Mouse (Mus musculus) liver, embryonic 14.5 days (tissue): ENCODE data around the gene Calcb. TPM values are rescaled to one million over a fixed set of nuclear protein-coding genes. Genes with fewer than 3 reads are reported as not detected.
"Not testable (repeated sequence)": the region's sequence is repeated elsewhere in the genome, so short reads cannot be mapped to it uniquely, and the experiment has no call there.

Source experiments
- ATAC-seq: fragments of 200-750 bp; cut with Nextera tagmentation; 2 replicates; pipeline ENCODE4 v1.8.0; 2017; ENCODE audit warnings: moderate number of reproducible peaks, mild to moderate bottlenecking, moderate library complexity; ENCODE audit not compliant: insufficient read depth
- DNase-seq, 3 experiments: peaks; one replicate each; pipeline ENCODE4 v3.0.0-alpha.2; 2012 to 2013; ENCODE audit warnings: low read depth in 3 of 3, low spot score in 3 of 3
- H3K27ac ChIP-seq: fragments of 300-500 bp; sonication (generic); 2 replicates; pipeline ENCODE4 v1.5.1; 2014; ENCODE audit warnings: moderate library complexity, mild to moderate bottlenecking, control low read depth, inconsistent platforms
- H3K27me3 ChIP-seq: fragments of 300-500 bp; sonication (generic); 2 replicates; pipeline ENCODE4 v1.6.1; 2014; ENCODE audit warnings: mild to moderate bottlenecking, low read length, moderate library complexity; ENCODE audit not compliant: control insufficient read depth, insufficient read depth
- H3K36me3 ChIP-seq: fragments of 300-500 bp; sonication (generic); replicated peaks from 2 replicates; pipeline ENCODE4 v1.6.1; 2014; ENCODE audit warnings: low read depth; ENCODE audit not compliant: control insufficient read depth, insufficient read depth
- H3K4me1 ChIP-seq, 2 experiments: fragments of 200-500 bp in 1 of 2; fragments of 300-500 bp in 1 of 2; sonication (generic) in 1 of 2; replicated peaks; 2 replicates each; pipeline ENCODE4 v1.6.1; 2012 to 2014; ENCODE audit warnings: antibody characterized with exemption in 1 of 2, inconsistent platforms in 1 of 2, low read length in 1 of 2; ENCODE audit not compliant: control insufficient read depth in 2 of 2, insufficient read depth in 2 of 2
- H3K4me2 ChIP-seq: fragments of 300-500 bp; sonication (generic); 2 replicates; pipeline ENCODE4 v1.6.1; 2014; ENCODE audit warnings: low read depth, mild to moderate bottlenecking, control low read depth, moderate library complexity
- H3K4me3 ChIP-seq, 2 experiments: fragments of 200-500 bp in 1 of 2; fragments of 300-500 bp in 1 of 2; sonication (generic) in 1 of 2; 2 replicates each; pipeline ENCODE4 v1.5.1; 2012 to 2014; ENCODE audit warnings: low read depth in 2 of 2, low read length in 2 of 2, mild to moderate bottlenecking in 2 of 2, control low read depth in 1 of 2, inconsistent platforms in 1 of 2, moderate library complexity in 1 of 2; ENCODE audit not compliant: insufficient read depth in 1 of 2
- H3K9ac ChIP-seq: fragments of 300-500 bp; sonication (generic); replicated peaks from 2 replicates; pipeline ENCODE4 v1.6.1; 2014; ENCODE audit warnings: mild to moderate bottlenecking, control low read depth, moderate library complexity
- H3K9me3 ChIP-seq: fragments of 300-500 bp; sonication (generic); 2 replicates; pipeline ENCODE4 v1.6.1; 2016; ENCODE audit warnings: low read length, mixed read lengths; ENCODE audit not compliant: control insufficient read depth
- CTCF ChIP-seq: IDR thresholded peaks from 2 replicates; pipeline ENCODE4 v1.5.1; 2016; ENCODE audit warnings: antibody characterized with exemption, low read depth, control low read depth
- EP300 ChIP-seq: IDR thresholded peaks from 2 replicates; pipeline ENCODE4 v1.6.1; 2016; ENCODE audit warnings: antibody characterized with exemption, low read depth
- WGBS: fragments of 180-500 bp; shearing (Covaris S2); extraction: QIAGEN DNeasy Blood & Tissue Kit; methylation state at CpG from one replicate; pipeline ENCODE4 v1.1.7; 2014; ENCODE audit not compliant: insufficient replicate concordance; 5-methylcytosine and 5-hydroxymethylcytosine counted together
- polyA plus RNA-seq, 2 experiments: library from polyadenylated mRNA; depleted of rRNA in 1 of 2; stranded (reverse) in 1 of 2; unstranded in 1 of 2; fragments of >200 nt; fragmentation: Nextera tagmentation in 1 of 2; extraction: Ambion mirVana in 1 of 2; gene quantifications; 2 replicates each; pipeline versions ENCODE4 v1.2.1 to v1.2.3; 2012 to 2014

Calcb gene
- polyA plus RNA-seq, 2 experiments = not detected

DNA sequence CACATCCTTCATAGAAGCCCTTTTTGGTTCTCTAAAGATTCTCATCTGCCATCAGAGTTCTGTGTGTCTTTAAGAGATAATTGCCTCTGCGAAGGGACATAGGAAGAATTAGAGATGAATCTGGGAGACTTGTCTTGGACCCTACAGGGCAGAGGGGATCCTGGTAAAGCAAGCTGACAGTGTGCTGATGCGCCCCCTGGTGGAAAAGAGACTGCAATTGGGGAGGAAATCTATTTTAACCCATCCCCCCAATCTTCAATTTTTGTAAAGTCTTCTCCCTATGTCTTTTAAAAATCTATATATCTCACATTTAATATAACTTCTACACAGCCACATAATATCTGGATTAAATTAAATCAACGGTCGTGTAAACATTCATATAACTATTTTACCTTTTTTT is 11.3 kb downstream of the Calcb start:
- not testable (repeated sequence) for H3K27ac ChIP-seq, DNase-seq, ATAC-seq, H3K4me1 ChIP-seq, H3K27me3 ChIP-seq, H3K9ac ChIP-seq, H3K9me3 ChIP-seq, H3K36me3 ChIP-seq, H3K4me2 ChIP-seq, H3K4me3 ChIP-seq
- TF ChIP-seq CTCF = peak; percentile 44
- 41% methylated on average over 4 of the region's 4 CpGs for WGBS

DNA sequence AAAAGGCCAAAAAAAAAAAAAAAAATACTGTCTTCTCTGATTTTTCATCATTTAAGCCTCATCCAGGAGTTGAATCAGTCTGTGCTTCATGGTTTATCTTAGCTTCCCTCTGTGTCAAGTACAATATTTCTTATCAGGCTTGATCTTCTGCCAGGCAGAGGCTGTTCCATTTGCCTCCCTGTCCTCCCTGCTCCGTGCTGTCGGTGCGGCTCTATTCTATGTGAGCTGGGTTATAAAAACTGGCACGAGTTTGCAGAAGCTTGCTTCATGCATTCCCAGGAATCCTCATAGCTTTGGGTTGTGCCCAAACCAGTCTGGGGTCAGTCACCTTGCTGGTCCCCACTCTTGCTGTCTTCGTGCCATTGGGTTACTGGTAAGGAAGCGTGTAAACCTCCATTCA is 12.7 kb downstream of the Calcb start:
- H3K4me1 ChIP-seq = no peaks in the 10 kb centered on the region
- no peaks in the 10 kb centered on the region for H3K27me3 ChIP-seq
- no peak overlapping the region for H3K27ac ChIP-seq
- no peaks in the 10 kb centered on the region for H3K9me3 ChIP-seq
- H3K4me2 ChIP-seq = no peak overlapping the region
- ATAC-seq (no peak), DNase-seq (no peak)
- H3K9ac ChIP-seq = no peak overlapping the region
- no peak overlapping the region for H3K4me3 ChIP-seq
- no peak for TF ChIP-seq CTCF
- WGBS = 55% methylated on average over 6 of the region's 6 CpGs
- H3K36me3 ChIP-seq = no peaks in the 10 kb centered on the region

DNA sequence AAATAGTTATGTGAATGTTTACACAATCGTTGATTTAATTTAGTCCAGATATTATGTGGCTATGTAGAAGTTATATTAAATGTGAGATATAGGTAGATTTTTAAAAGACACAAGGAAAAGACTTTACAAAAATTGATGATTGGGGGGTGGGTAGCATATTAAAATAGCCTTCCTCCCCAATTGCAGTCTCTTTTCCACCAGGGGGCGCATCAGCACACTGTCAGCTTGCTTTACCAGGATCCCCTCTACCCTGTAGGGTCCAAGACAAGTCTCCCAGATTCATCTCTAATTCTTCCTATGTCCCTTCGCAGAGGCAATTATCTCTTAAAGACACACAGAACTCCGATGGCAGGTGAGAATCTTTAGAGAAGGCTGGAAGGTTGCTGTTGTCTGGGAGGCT is 13.3 kb downstream of the Calcb start:
- DNase-seq, ATAC-seq, H3K4me2 ChIP-seq, H3K4me1 ChIP-seq, H3K27me3 ChIP-seq, H3K4me3 ChIP-seq, H3K9ac ChIP-seq, H3K9me3 ChIP-seq, H3K27ac ChIP-seq, H3K36me3 ChIP-seq: not testable (repeated sequence)
- peak; percentile 34; the same call in 1 of the 2 replicates for TF ChIP-seq CTCF
- 26% methylated on average over 4 of the region's 4 CpGs for WGBS

DNA sequence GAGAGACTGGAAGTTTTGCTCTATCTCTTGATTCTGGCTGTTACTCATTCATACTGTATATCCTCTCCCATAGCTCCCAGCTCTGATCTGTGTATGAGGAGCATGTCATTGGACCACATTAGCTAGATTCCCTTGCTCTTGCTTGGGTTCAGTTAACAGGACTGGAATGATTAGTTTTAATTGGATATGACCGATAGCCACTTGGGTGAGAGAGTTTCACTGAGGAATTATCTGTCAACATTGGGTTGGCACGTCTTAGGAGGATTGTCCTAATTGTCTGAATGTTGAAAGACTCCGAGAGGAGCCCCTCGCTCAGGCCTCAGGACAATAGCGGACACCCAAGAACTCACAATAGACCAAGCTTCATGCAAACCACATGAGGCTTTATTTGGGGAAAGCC is 17.8 kb downstream of the Calcb start:
- Histone ChIP-seq H3K27me3 (no peaks in the 10 kb centered on the region), H3K27ac (no peak overlapping the region), H3K4me1 (no peaks in the 10 kb centered on the region), H3K9ac (no peak overlapping the region), H3K4me3 (no peak overlapping the region), H3K4me2 (no peak overlapping the region), H3K36me3 (no peaks in the 10 kb centered on the region), H3K9me3 (no peaks in the 10 kb centered on the region)
- DNase-seq = no peak
- no peak for ATAC-seq
- TF ChIP-seq EP300 (no peak), CTCF (no peak)
- 54% methylated on average over 5 of the region's 5 CpGs for WGBS

DNA sequence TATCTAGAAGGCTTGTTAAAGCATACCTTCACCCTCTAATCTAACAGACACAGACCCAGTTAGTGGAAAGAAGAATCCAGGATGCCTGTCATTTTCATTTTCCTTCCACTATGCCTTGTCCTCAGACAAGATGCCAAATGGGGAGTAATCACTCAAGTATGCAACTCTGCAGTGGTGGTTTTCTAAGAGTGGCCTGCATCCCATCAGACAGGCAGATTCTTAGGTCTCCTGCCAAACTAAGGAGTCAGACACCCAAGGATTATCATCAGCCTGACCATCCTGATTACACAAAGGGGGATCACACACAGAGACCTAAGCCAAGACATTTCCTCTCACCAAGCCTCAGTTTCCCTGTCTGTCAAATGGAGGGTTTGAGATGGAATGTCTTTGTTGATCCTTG is 19.7 kb downstream of the Calcb start:
- H3K9ac ChIP-seq = no peak overlapping the region
- H3K27ac ChIP-seq = no peak overlapping the region
- H3K4me3 ChIP-seq = no peak overlapping the region
- TF ChIP-seq EP300 (no peak), CTCF (no peak)
- H3K4me1 ChIP-seq = no peaks in the 10 kb centered on the region
- DNase-seq (no peak), ATAC-seq (no peak)
- H3K4me2 ChIP-seq = no peak overlapping the region
- H3K9me3 ChIP-seq = no peaks in the 10 kb centered on the region
- H3K36me3 ChIP-seq = no peaks in the 10 kb centered on the region
- no peaks in the 10 kb centered on the region for H3K27me3 ChIP-seq
